ENCODE assay signal across 8 mouse cellular contexts in the genomic region with DNA sequence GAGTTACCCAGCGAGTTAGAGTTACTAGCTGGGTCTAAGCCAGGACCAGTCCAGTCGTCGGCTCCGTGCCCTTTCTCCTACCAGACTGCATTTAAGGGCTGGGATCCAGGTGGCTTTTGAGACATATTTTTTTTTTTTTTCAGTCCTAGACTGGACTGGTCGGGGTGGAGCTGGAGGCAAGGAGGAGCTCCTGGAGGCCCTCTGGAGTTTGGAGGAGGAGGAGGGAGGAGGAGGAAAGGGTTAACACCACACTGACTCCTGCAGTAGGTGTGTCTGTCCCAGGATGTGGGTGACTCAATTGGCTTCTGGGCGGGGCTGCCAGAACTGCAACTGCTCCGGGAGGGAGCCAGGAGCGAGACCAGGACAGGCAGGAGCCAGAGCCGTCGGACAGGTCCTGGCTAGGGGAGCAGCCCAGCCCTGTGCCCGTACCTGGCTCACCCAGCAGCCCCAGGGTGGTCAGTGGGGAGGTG. TPM values are rescaled to one million over a fixed set of nuclear protein-coding genes. Genes with fewer than 3 reads are reported as not detected.
DNase-seq lines count a peak whose midpoint lies in the region; ATAC-seq and TF ChIP-seq lines count a peak whose summit lies in the region.

No protein-coding gene starts in this region.

- H3K79me2 ChIP-seq in heart, adult 2 months (replicated peaks; ENCODE audit: control insufficient read depth, insufficient read depth, low read length): 0 out of 2 replicates have a peak, but pooled peaks cover 1% of the 10 kb centered on the region

- peak overlapping the region; percentile 65 for H3K4me2 ChIP-seq in lung, embryonic 14.5 days
- H3K4me2 ChIP-seq in stomach, embryonic 15.5 days: peak overlapping the region; percentile 66

- H3K4me1 ChIP-seq in embryonic facial prominence, embryonic 10.5 days: peaks cover 28% of the 10 kb centered on the region
- H3K4me1 ChIP-seq in heart, adult 2 months (ENCODE audit: control insufficient read depth, insufficient read depth, low read length): peaks cover 15% of the 10 kb centered on the region
- 0 out of 2 replicates have a peak, but pooled peaks cover 5% of the 10 kb centered on the region for H3K4me1 ChIP-seq in lung, embryonic 14.5 days (ENCODE audit: insufficient read depth)
- H3K4me1 ChIP-seq in stomach, embryonic 15.5 days: peaks cover 15% of the 10 kb centered on the region

- H3K9ac ChIP-seq in heart, adult 2 months (ENCODE audit: low read depth, low read length): peak overlapping the region; percentile 78
- peak overlapping the region; percentile 48 for H3K9ac ChIP-seq in lung, embryonic 14.5 days
- peak overlapping the region; percentile 38; the same call in 1 of the 2 replicates for H3K9ac ChIP-seq in stomach, embryonic 15.5 days

- peaks cover 96% of the 10 kb centered on the region for H3K36me3 ChIP-seq in embryonic facial prominence, embryonic 10.5 days (replicated peaks)
- no peaks in the 10 kb centered on the region; the same call in 1 of the 2 replicates for H3K36me3 ChIP-seq in heart, adult 2 months (ENCODE audit: control insufficient read depth, insufficient read depth, low read length)
- peaks cover 77% of the 10 kb centered on the region for H3K36me3 ChIP-seq in lung, embryonic 14.5 days (ENCODE audit: insufficient read depth)
- peaks cover 51% of the 10 kb centered on the region for H3K36me3 ChIP-seq in stomach, embryonic 15.5 days

- intact Hi-C loops in heart, adult 2 months (cut with DNase I): loop anchor here (2.0 kb wide), 1 partner anchor 38 kb away; no protein-coding TSS in a partner anchor

- DNase-seq in frontal cortex, postnatal 25 days (ENCODE audit: low spot score in 2 of 2): no peak
- DNase-seq in embryonic facial prominence, embryonic 10.5 days (ENCODE audit: low spot score): peak; percentile 58
- DNase-seq in heart, adult 2 months: peak; percentile 75 to 84
- DNase-seq in kidney, adult 11 months: peak; percentile 91
- peak; percentile 73 for DNase-seq in lung, embryonic 14.5 days
- DNase-seq in right cerebral cortex, postnatal 36 days (ENCODE audit: low spot score in 2 of 2): no peak

- no peak for TF ChIP-seq EP300 in heart, adult 2 months (IDR thresholded peaks at IDR 0.05; ENCODE audit: insufficient read depth, low read depth, low read length)

- ATAC-seq in frontal cortex, adult (ENCODE audit: low TSS enrichment): peak; percentile 33; the same call in 1 of the 2 replicates
- peak; percentile 87 for ATAC-seq in lung, embryonic 14.5 days (ENCODE audit: insufficient read depth)
- peak; percentile 93 for ATAC-seq in stomach, embryonic 15.5 days (ENCODE audit: insufficient read depth, low FRiP score, low read depth)

- TF ChIP-seq CTCF in heart, adult 2 months (IDR thresholded peaks at IDR 0.05): no peak
- no peak for TF ChIP-seq CTCF in lung, embryonic 14.5 days (IDR thresholded peaks at IDR 0.05; ENCODE audit: low read depth)

- peak overlapping the region; percentile 72 for H3K27ac ChIP-seq in embryonic facial prominence, embryonic 10.5 days (replicated peaks)
- H3K27ac ChIP-seq in heart, adult 2 months: peak overlapping the region; percentile 89
- H3K27ac ChIP-seq in lung, embryonic 14.5 days (ENCODE audit: low read depth): peak overlapping the region; percentile 69; the same call in 1 of the 2 replicates
- H3K27ac ChIP-seq in stomach, embryonic 15.5 days: peak overlapping the region; percentile 85

- H3K27me3 ChIP-seq in embryonic facial prominence, embryonic 10.5 days (replicated peaks; ENCODE audit: low read depth, poor library complexity, severe bottlenecking): no peaks in the 10 kb centered on the region
- no peaks in the 10 kb centered on the region for H3K27me3 ChIP-seq in heart, adult 2 months (ENCODE audit: control insufficient read depth, insufficient read depth, low read length)
- no peaks in the 10 kb centered on the region for H3K27me3 ChIP-seq in lung, embryonic 14.5 days (ENCODE audit: insufficient read depth, low read length)
- H3K27me3 ChIP-seq in stomach, embryonic 15.5 days (replicated peaks): no peaks in the 10 kb centered on the region

- 13% methylated on average over 11 of the region's 11 CpGs for WGBS in embryonic facial prominence, embryonic 10.5 days
- WGBS in heart, adult 2 months: 3% methylated on average over 11 of the region's 11 CpGs
- WGBS in lung, embryonic 14.5 days: 11% methylated on average over 11 of the region's 11 CpGs
- 4% methylated on average over 11 of the region's 11 CpGs for WGBS in stomach, embryonic 15.5 days

- H3K4me3 ChIP-seq in embryonic facial prominence, embryonic 10.5 days: peak overlapping the region; percentile 49
- H3K4me3 ChIP-seq in heart, adult 2 months: peak overlapping the region; percentile 65
- peak overlapping the region; percentile 37 for H3K4me3 ChIP-seq in lung, embryonic 14.5 days (ENCODE audit: low read depth, low read length)
- peak overlapping the region; percentile 45 for H3K4me3 ChIP-seq in stomach, embryonic 15.5 days (replicated peaks)

- TF ChIP-seq POLR2A in heart, adult 2 months (IDR thresholded peaks at IDR 0.05; ENCODE audit: insufficient read depth, low read depth, low read length): peak; percentile 56; the same call in 1 of the 2 replicates

- no peaks in the 10 kb centered on the region for H3K9me3 ChIP-seq in embryonic facial prominence, embryonic 10.5 days
- no peaks in the 10 kb centered on the region for H3K9me3 ChIP-seq in lung, embryonic 14.5 days (ENCODE audit: low read depth, low read length)
- H3K9me3 ChIP-seq in stomach, embryonic 15.5 days: no peaks in the 10 kb centered on the region

RNA-seq across cellular contexts. Expression of a gene that starts 12.8 kb away (rescaled TPM):
- 31.5 and 33.1 TPM in 2 replicates for polyA plus RNA-seq in embryonic facial prominence, embryonic 10.5 days (2016; fragmentation: Nextera tagmentation; extraction: Ambion mirVana)
- total RNA-seq in heart, adult 2 months (2021): 10 to 100 TPM; 56.9 to 59.1 TPM
- polyA plus RNA-seq in heart, adult 2 months (2012; rRNA removed): 40.7 and 54.1 TPM in 2 replicates
- 10.6 and 13.7 TPM in 2 replicates for polyA plus RNA-seq in lung, embryonic 14.5 days (2014; fragmentation: Nextera tagmentation; extraction: Ambion mirVana)
- polyA plus RNA-seq in stomach, embryonic 15.5 days (2015; fragmentation: Nextera tagmentation; extraction: Ambion mirVana): 38.6 and 48.4 TPM in 2 replicates

RNA-seq across cellular contexts. Expression of a gene that starts 23.4 kb away (rescaled TPM):
- polyA plus RNA-seq in embryonic facial prominence, embryonic 10.5 days (2016; fragmentation: Nextera tagmentation; extraction: Ambion mirVana): 10.0 and 11.5 TPM in 2 replicates
- under 1 TPM; 0.25 to 0.81 TPM for total RNA-seq in heart, adult 2 months (2021)
- 0.39 and 0.79 TPM in 2 replicates for polyA plus RNA-seq in heart, adult 2 months (2012; rRNA removed)
- polyA plus RNA-seq in lung, embryonic 14.5 days (2014; fragmentation: Nextera tagmentation; extraction: Ambion mirVana): 0.43 and 0.77 TPM in 2 replicates
- polyA plus RNA-seq in stomach, embryonic 15.5 days (2015; fragmentation: Nextera tagmentation; extraction: Ambion mirVana): 1.4 and 1.6 TPM in 2 replicates

RNA-seq across cellular contexts. Expression of a gene that starts 23.6 kb away (rescaled TPM):
- 419 and 425 TPM in 2 replicates for polyA plus RNA-seq in embryonic facial prominence, embryonic 10.5 days (2016; fragmentation: Nextera tagmentation; extraction: Ambion mirVana)
- 10 to 100 TPM; 38.8 to 39.0 TPM for total RNA-seq in heart, adult 2 months (2021)
- 39.6 and 59.5 TPM in 2 replicates for polyA plus RNA-seq in heart, adult 2 months (2012; rRNA removed)
- 346 and 352 TPM in 2 replicates for polyA plus RNA-seq in lung, embryonic 14.5 days (2014; fragmentation: Nextera tagmentation; extraction: Ambion mirVana)
- 242 and 244 TPM in 2 replicates for polyA plus RNA-seq in stomach, embryonic 15.5 days (2015; fragmentation: Nextera tagmentation; extraction: Ambion mirVana)

Comparison
In these comparisons a context has a peak if more than half of its experiments do, and no peak if none do; other contexts are left out.
1. ATAC-seq: peak in every context shown above with its lines; median percentile 93 in stomach, embryonic 15.5 days; 87 in lung, embryonic 14.5 days; 33 in frontal cortex, adult.
2. DNase-seq: peak in embryonic facial prominence, embryonic 10.5 days (single experiment), heart, adult 2 months (2 of 2), kidney, adult 11 months (single experiment) and lung, embryonic 14.5 days (single experiment); none in frontal cortex, postnatal 25 days (0 of 2) and right cerebral cortex, postnatal 36 days (0 of 2).
3. Peak in every context shown above with its lines, with median percentiles within 50 percentile points of each other: H3K27ac ChIP-seq, H3K4me3 ChIP-seq and H3K9ac ChIP-seq.